Mouse (Mus musculus) olfactory bulb, adult 2 months (tissue): ENCODE results near the gene Klk1b24. TPM values are rescaled to one million over a fixed set of nuclear protein-coding genes. Genes with fewer than 3 reads are reported as not detected.
"Not testable (repeated sequence)": the region's sequence is repeated elsewhere in the genome, so short reads cannot be mapped to it uniquely, and the experiment has no call there.

Experiments
- H3K27ac ChIP-seq: fragments of 200-500 bp; 2 replicates; pipeline ENCODE4 v1.5.1; 2012; ENCODE audit warnings: low read depth, low read length; ENCODE audit not compliant: insufficient read depth
- H3K4me1 ChIP-seq: fragments of 200-500 bp; 2 replicates; pipeline ENCODE4 v1.6.1; 2012; ENCODE audit warnings: low read length; ENCODE audit not compliant: control insufficient read depth, insufficient read depth
- H3K4me3 ChIP-seq: fragments of 200-500 bp; 2 replicates; pipeline ENCODE4 v1.5.1; 2012; ENCODE audit warnings: mild to moderate bottlenecking, low read depth, low read length, moderate library complexity; ENCODE audit not compliant: insufficient read depth
- CTCF ChIP-seq: fragments of 200-500 bp; IDR thresholded peaks from 2 replicates; pipeline ENCODE4 v1.5.1; 2012; ENCODE audit warnings: low read depth, mild to moderate bottlenecking, low read length, moderate library complexity; ENCODE audit not compliant: insufficient read depth
- POLR2A ChIP-seq: fragments of 200-500 bp; IDR thresholded peaks from 2 replicates; pipeline ENCODE4 v1.6.1; 2012; ENCODE audit warnings: mild to moderate bottlenecking, low read depth, low read length, moderate library complexity; ENCODE audit not compliant: insufficient read depth
- WGBS: fragments of 180-500 bp; shearing (Covaris S2); methylation state at CpG from one replicate; pipeline ENCODE4 v1.1.7; 2018; 5-methylcytosine and 5-hydroxymethylcytosine counted together
- polyA plus RNA-seq: library from polyadenylated mRNA; stranded (reverse); fragments of >200 nt; gene quantifications from 2 replicates; pipeline ENCODE4 v1.2.4, GENCODE M21; 2012; ENCODE audit warnings: low replicate concordance; ENCODE audit not compliant: missing spikeins, insufficient read depth, insufficient read length

Gene Klk1b24
- polyA plus RNA-seq = not detected in 2 replicates

DNA sequence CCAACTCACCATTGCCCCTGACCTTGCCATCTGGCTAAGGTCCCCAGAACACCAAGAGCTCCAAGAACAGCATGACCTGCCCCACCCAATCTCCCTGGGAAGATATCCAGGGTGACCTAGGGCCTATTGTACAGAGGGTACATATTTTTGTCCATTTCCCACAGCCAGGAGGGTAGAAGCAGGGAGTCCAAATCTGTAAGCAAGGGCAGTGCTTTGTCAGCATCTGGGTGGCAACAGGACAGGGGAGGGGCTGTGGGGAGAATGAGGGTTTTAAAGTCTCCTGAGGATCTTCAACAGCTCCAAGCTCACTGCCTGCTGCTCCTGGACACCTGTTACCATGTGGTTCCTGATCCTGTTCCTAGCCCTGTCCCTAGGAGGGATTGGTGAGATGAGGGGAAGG, at the start of gene Klk1b24:
Gene Klk1b24, plus strand, starts transcription at position 301 of the 400 bp plus-strand sequence.
- H3K4me3 ChIP-seq, H3K4me1 ChIP-seq, H3K27ac ChIP-seq: not testable (repeated sequence)

DNA sequence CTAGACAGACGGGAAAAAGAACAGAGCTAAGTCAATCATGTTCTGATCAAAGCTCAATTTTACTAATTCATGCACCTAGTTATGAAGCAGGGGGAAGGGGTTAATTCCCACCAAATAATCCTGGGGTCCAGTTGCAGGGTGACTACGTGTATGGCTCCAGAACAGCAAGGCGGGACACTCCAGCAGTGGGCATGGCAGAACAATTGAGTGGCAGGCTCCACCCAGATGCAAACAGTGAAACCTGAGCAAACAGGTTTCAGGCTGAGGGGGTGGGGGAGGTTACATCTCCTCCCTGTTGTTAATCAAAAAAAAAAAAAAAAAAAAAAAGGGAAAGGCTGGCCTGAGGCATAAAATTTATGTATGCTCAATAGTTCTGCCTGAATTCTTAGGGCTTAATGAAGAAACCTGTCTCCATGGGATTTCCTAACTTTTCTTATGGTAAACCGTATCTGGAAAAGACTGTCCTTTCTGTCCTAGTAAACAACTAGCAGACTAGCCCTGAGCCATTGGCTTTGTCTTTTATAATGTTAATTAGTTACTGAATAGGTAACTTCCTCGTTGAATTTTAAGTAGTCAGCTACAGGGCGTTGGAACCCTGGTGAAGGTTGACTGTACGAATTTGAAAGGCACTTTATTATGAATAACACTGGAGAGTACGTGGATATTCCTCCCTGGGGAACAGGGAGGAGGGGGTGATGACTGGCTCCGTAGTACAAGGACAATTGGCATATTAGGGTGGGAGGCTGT, 8.6 kb upstream of the Klk1b24 start:
- H3K4me3 ChIP-seq = no peak overlapping the region
- no peaks in the 10 kb centered on the region for H3K4me1 ChIP-seq
- H3K27ac ChIP-seq = no peak overlapping the region
- TF ChIP-seq POLR2A = no peak
- no peak for TF ChIP-seq CTCF
- WGBS = 22% methylated on average over 9 of the region's 9 CpGs

DNA sequence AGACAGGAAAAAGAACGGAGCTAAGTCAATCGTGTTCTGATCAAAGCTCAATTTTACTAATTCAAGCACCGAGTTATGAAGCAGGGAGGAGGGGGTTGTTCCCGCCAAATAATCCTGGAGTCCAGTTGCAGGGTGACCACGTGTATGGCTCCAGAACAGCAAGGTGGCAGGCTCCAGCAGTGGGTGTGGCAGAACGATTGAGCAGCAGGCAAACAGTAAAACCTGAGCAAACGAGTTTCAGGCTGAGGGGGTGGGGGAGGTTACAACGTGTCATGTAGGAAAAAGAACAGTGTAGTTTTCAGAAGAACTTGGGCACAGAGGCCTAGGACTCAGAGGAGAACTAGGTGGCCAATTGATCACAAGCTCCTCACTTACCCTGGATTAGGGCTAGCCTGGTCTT, 1.5 kb upstream of the Klk1b24 start:
- H3K4me3 ChIP-seq, H3K27ac ChIP-seq, H3K4me1 ChIP-seq: not testable (repeated sequence)
- WGBS = 64% methylated on average over 8 of the region's 8 CpGs

DNA sequence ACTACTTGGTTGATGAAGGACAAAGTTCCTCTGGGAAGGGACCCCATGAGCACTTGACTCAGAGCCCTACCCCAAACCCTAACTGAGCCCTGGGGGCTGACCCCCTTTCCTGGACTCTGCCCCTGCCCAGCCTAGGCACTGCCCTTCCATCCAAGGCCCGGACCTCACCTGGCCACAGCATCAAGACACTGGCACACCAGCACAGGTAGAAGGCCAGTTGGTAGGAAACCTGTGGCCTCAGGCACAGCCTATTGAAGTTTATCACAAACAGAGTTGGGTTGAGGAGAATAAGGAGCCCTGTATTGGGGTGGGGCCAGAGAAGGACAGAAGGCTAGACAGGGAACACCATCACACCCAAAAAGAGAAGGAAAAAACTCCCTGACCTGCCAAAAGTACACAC, 5.4 kb downstream of the Klk1b24 start:
- 100% methylated on average over 1 of the region's 1 CpGs for WGBS
- H3K4me3 ChIP-seq, H3K4me1 ChIP-seq, H3K27ac ChIP-seq: not testable (repeated sequence)

DNA sequence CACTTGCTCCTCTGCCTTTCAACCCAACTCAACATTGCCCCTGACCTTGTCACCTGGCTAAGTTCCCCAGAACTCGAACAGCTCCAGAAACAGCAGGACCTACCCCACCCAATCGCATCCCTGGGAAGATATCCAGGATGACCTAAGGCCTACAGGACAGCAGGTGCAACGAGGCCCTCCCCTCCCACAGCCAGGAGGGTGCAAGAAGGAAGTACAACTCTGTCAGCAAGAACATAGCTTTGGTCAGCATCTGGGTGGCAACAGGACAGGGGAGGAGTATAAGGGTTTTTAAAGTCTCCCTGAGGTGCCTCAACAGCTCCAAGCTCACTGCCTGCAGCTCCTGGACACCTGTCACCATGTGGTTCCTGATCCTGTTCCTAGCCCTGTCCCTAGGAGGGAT, 9.9 kb downstream of the Klk1b24 start, which contains the start of gene Klk1b3:
Gene Klk1b3, plus strand, starts transcription at position 301 of the 400 bp plus-strand sequence.
- TF ChIP-seq POLR2A = no peak
- no peak for TF ChIP-seq CTCF
- WGBS = 69% methylated on average over 3 of the region's 3 CpGs
- Histone ChIP-seq H3K4me1 (no peaks in the 10 kb centered on the region), H3K4me3 (no peak within 1 kb of the TSS), H3K27ac (no peak within 1 kb of the TSS)

DNA sequence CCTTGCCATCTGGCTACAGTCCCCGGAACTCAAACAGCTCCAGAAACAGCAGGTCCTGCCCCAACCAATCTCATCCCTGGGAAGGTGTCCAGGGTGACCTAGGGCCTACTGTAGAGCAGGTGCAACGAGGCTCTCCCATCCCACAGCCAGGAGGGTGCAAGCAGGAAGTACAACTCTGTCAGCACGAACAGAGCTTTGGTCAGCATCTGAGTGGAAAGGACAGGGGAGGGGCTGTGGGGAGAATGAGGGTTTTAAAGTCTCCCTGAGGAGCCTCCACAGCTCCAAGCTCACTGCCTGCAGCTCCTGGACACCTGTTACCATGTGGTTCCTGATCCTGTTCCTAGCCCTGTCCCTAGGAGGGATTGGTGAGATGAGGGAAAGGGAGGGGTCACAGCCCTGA, 19.1 kb downstream of the Klk1b24 start, which contains the start of gene Klk1b4:
Gene Klk1b4, plus strand, starts transcription at position 301 of the 400 bp plus-strand sequence.
- H3K4me3 ChIP-seq, H3K27ac ChIP-seq, H3K4me1 ChIP-seq: not testable (repeated sequence)
- WGBS = 49% methylated on average over 3 of the region's 3 CpGs

DNA sequence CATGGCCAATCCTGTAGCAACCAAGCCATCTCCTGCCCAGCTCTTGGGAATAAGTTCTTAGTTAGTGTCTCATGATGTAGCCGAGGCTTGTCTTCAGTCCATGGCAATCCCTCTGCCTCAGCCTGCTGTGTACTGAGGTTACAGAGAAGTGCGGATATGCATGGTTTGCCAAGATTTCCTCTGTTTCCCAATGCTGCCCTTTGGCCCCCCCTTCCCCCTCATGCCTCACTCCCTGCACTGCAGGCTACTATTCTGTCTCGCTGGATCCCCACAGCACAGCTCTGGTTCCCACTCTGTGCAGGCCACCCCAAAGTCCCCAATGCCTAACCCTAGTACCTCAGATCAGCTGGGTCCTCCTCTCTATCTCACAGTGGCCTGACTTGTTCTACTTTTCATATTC, 20.3 kb downstream of the Klk1b24 start:
- Histone ChIP-seq H3K4me1 (no peaks in the 10 kb centered on the region), H3K4me3 (no peak overlapping the region), H3K27ac (no peak overlapping the region)
- no peak for TF ChIP-seq CTCF
- no peak for TF ChIP-seq POLR2A
- 87% methylated on average over 3 of the region's 3 CpGs for WGBS

DNA sequence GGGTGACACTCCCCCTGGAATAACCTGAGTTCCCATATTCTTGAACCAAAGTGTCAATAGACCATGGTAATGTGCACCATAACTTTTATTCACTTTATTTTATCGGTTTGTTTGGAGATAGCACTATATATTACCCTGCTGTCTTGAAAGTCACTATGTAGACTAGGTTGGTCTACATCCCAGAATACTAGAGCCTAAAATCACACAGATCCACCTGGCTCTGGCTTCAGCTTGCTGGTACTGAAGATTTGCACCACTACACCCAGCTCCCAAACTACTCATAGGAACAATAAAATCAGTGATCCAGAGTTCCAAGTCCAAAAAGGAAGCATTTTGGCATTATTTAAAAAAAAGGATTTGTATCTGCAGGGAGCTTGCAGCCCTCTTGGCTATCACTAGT, 27.6 kb downstream of the Klk1b24 start, which contains the start of gene Klk1b5:
Gene Klk1b5, plus strand, starts transcription at position 301 of the 400 bp plus-strand sequence.
- 78% methylated on average over 1 of the region's 1 CpGs for WGBS
- no peak within 1 kb of the TSS for H3K27ac ChIP-seq
- TF ChIP-seq POLR2A (no peak), CTCF (no peak)
- no peaks in the 10 kb centered on the region for H3K4me1 ChIP-seq
- no peak within 1 kb of the TSS for H3K4me3 ChIP-seq

DNA sequence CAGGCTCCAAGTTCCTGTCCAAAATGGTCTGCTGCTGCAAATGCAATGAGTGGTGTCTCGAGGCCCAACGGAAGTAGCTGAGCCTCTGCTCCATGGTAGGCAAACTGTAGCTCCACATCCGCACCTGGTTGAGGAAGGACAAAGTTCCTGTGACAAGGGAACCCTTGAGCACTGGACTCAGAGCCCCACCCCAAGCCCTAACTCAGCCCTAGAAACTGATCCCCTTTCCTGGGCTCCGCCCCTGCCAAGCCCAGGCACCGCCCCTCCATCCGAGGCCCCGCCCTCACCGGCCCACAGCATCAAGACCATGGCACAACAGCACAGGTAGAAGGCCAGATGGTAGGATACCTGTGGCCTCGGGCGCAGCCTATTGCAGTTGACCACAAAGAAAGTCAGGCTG, 33.6 kb downstream of the Klk1b24 start:
- 75% methylated on average over 10 of the region's 10 CpGs for WGBS
- H3K4me3 ChIP-seq, H3K27ac ChIP-seq, H3K4me1 ChIP-seq: not testable (repeated sequence)

DNA sequence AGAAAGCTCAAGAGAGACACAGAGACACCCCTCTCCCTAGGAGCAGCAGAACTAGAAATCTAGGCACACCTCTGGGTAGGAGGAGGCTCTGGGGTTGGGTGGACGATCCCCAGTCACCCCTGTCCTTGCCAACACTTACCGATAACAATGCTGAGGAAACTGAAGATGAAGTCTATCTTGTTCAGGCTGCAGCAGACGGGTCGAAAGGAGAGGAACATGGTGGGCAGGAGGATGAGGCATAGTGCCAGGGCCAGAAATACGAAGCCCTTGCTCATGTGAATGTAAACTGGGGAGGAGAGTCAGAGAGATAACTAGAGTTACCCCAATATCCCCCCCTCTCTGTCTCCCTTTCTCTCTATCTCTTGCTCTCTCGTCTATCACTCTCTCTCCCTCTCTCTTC, 34.3 kb downstream of the Klk1b24 start:
- not testable (repeated sequence) for H3K4me3 ChIP-seq, H3K4me1 ChIP-seq, H3K27ac ChIP-seq
- 77% methylated on average over 6 of the region's 6 CpGs for WGBS
